Mouse (Mus musculus): ENCODE measurements at regions not wholly inside any gene's neighbourhood (a gene's known extent, or its start where the extent isn't known, plus 50 kb on each side); places are given as distances from the start of the nearest gene placed in this dataset.

- DNase-seq, result no peak
These were observed 51.8 kb downstream of the Calml3 start for GRCm38 (mm10) chr13:3752334-3752733.

DNA sequence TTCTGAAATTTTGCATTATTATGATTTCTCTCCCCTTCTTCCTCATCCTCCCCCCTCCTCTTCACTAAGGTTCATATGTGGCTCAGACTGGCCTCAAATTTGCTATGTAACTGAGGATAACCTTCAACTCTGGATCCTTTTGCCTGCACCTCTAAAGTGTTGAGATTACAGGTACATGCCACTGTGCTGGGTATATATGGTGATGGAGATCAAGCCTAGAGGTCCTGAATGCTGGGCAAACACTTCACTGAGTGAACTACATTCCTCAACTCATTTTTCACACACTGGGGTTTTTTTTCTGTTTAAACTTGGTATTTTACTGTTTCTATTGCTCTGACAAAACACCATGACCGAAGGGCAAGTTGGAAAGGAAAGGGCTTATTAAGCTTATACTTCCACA lies 52.9 kb downstream of the Calml3 start:
- no peak for DNase-seq

DNA sequence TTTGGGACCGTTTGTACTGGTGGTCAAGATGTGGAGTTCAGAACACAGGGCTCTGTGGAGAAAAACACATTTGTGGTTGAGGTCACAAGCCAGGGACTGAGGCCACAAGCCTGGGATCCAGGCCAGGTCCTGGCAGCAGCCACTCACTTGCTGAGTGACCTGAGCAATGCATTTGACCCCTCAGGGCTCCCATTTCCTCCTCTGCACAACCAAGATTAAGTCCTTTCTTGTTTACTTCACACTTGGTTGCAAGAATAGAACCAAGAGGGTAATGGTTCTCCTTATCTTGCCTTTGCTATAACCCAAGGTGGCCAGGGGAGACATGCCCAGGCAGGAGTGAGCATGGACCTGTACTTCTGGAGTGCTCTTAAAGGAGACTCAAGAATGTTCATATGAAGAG lies 53.4 kb downstream of the Calml3 start:
- peak; percentile 75 for DNase-seq

DNA sequence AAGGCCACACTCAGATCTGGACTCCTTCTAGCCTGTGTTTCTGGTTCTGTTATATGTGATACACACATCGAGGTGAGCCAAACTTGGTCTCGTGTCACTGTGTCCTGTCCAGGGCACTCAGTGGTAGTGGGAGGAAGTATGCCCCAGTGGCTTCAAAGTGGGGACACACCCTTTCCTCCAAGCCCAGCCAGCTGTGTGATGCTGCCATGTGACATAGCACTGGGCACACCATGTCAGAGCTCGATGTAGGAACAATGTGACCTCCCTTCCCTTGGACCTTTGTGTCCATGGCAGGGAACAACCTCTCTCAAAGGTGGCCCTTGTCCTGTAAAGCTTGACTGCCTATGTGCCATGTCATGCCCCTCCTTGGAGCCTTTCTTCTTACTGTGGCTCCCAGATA lies 54.5 kb downstream of the Calml3 start:
- DNase-seq, result peak; percentile 22

GRCm38 (mm10) chr13:3748859-3749258 lies 55.3 kb downstream of the Calml3 start:
- no peak for DNase-seq

DNA sequence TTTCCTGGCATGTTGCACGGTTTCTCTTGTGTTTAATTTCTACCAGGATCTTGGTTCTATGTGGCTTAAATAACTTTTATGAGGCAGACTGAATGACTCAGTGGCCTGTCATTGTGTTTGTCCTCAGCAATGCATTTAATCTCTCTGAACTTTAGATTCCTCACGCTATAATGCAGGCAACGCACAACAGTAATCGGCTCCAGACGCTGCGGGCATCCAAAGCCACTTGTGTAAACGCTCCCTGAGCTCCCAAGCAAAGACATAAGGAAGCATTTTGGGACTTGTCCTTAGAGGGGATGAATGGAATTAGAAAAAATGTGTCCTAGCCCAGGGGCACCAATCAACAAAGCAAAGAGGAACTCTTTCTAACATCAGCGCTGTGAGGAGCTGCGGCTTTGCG lies 57.6 kb downstream of the Calml3 start:
- DNase-seq, result no peak

- DNase-seq, result no peak
These were observed 59.2 kb downstream of the Calml3 start for GRCm38 (mm10) chr13:3744870-3745269.

DNA sequence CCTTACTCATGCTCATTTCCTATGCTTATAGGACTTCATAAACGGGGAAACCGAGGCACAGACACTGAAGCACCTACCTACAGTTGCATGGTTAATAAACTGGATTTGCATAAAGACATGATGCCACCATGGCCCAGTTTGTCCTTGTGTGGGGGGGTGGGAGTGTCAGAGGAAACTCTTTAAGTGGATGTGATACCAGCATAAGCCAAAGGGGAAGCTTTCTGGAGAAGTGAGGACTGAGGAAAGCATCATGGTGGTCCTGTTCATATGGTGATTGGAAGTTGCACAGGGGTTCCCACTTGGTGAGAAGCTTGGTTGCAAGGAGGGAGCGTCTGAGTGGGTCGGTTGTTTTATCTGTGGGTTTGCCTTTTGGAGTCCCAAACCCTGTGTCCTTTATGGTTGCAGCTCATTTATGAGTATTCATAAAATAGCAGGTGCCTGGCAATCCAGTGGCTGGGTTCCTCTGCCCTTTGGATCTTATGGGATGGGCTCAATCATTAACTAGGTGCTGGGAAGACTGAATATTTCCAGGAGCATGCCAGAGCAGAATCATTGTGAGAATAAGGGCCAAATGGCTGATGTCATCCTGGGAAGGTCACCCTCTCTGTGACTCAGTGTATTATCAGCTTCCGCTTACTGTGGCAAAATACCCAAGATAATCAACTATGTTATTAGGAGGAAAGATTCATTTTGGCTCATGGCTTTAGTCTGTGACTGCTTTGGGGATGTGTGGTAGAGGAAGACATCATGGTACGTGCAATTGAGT lies 60.2 kb downstream of the Calml3 start:
- DNase-seq, result peak; percentile 39

DNA sequence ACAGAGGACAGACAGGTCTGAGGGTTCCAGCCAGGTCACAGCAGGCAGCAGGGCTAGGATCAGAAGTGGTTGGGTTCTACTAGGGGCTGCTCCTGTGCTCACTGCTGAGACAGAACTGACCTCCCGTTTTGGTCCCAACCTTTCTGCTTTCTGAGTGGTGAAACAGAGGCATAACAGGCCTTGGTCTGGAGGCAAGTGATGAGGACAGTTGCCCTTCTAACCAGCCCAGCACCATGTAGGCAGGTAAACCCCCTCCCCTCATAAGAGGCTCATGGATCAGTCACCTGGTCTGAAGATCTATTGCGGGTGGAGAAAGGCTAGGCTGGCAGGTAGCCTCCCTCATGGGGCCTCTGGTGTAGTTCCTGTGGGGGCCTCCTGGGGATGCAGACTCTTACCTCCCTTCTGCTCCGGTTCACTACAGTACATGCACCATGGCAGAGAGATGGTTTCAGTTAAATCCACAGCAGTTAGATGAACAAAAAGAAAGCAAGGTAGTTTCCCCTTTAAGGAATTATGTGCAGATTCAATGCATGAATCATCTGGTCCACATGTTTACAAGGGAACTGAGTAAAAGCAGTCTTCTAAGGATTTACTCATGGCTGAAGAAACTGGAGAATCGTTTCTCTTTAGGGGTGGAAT lies 61.2 kb downstream of the Calml3 start:
- DNase-seq, result no peak

DNA sequence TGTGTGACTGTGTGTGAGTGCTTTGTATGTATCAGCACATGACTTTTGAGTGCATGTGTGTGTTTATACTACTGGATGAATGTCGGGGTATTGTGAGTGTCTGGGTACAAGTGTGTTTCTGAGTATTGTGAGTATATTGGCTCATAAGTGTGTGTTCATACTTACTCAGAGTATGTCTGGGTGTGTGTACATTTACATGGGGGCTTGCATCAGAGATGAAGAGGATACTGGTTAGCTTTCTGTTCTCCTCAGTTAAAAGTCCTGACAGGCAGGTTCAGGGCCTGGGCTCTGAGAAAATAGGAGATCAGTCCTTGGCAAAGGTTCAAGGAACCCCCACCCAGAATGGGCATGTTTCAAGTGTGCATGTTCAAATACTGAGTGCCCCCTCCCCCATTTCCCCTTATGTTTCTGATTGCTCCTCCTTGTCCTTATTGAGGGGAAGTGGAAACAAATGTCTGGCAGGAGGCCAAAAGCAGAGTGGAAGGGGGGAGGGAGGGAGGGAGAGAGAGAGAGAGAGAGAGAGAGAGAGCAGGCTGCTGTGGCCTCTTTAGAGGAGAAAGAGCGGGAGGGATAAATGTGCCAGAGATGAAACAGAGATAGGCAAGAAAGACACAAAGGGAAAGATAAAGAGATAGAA lies 61.9 kb downstream of the Calml3 start:
- DNase-seq, result peak; percentile 33

GRCm38 (mm10) chr13:3730699-3731021 lies 73.5 kb downstream of the Calml3 start:
- no peak for DNase-seq

GRCm38 (mm10) chr13:3729926-3730698 lies 74.0 kb downstream of the Calml3 start:
- DNase-seq, result no peak

DNA sequence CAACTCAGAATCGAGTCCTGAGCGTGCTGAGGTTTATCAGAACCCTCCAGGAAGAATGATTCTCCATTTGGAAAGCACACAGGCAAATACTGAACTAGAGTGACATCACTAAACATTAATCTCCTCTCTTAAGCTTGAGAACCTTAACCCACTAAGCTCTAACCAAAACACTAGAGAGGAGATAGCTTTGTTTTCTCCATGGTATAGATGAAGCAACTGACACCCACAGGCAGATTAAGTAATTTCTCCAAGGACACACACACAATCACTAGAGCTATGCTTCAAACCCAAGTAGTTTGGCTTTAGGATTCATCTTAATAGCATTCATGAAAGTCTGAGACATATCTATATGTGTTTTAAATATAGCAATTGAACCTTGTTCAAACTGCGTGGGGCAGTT lies 75.2 kb downstream of the Calml3 start:
- DNase-seq, result no peak

GRCm38 (mm10) chr13:3726331-3726781 lies 77.8 kb downstream of the Calml3 start:
- DNase-seq, result no peak

DNA sequence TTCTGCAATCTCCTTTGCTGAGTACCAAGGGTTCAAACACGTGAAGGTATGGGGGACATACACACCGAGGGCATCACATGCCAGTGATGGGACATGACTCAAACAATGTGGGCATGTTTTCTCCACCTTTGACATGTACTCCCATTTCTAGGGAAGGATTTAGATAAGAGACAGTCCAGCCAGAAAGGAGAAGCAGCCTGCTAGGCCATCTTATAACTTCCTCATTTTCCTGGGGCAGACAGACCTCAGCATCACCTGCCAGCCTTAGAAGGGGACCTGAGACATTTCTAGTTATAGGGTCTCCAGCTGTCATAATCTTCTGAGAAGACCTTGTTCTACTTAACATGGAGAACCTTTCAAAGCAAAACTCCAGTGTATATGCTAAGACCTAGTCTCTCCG lies 78.3 kb downstream of the Calml3 start:
- DNase-seq, result no peak

DNA sequence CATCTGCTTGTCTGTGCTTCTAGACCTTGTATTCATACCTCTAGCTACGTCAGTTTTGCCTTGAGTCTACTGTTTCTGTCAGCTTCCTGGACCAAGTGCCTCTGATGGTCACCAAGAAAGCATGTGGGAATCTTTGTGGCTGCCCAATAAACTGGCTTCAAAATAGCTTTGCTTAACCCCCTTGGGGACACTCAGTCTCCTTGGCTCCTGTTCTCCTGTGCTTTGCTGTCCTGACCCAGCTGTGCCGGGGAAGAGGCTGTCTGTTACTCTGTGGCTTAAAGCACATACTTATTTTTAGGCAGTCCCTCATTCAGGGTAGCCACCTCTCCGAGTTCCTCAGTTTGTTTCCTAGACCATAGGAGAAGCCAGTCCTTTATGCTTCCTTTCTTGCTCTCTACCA lies 79.8 kb downstream of the Calml3 start:
- DNase-seq, result no peak

DNA sequence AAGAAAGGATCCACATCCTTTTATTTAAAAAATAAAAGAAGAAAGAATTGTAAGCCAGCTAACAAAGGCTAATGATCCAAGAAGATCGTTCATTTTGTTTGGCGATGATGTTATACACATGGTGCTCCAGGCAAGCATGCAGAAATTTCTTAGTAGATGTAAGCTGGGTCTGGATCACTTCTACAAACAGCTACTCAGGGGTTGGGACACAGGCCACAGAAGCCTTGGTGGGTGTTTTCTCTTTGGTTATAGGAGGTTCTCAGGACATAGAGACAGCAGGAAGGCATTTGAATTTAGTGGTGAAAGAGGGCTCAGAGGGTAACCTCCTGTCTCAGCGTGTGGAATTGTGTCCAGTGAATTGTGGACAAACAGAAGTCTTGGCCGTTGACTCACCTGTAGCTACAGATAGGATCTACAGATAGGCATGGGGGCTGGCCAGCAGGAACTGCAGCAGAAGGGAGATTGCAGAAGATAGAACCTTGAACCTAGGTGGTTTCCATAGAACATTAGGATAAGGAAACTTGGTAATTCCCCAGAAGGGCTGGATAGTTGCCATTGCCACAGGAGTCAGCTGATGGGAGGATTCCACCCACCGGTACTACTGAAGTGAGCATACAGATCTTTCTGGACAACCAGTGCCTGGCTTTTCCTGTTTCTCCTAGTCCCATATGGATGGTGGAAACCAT lies 80.5 kb downstream of the Calml3 start:
- DNase-seq, result no peak

GRCm38 (mm10) chr13:3715019-3715418 lies 81.2 kb downstream of the Asb13 start:
- DNase-seq, result no peak

DNA sequence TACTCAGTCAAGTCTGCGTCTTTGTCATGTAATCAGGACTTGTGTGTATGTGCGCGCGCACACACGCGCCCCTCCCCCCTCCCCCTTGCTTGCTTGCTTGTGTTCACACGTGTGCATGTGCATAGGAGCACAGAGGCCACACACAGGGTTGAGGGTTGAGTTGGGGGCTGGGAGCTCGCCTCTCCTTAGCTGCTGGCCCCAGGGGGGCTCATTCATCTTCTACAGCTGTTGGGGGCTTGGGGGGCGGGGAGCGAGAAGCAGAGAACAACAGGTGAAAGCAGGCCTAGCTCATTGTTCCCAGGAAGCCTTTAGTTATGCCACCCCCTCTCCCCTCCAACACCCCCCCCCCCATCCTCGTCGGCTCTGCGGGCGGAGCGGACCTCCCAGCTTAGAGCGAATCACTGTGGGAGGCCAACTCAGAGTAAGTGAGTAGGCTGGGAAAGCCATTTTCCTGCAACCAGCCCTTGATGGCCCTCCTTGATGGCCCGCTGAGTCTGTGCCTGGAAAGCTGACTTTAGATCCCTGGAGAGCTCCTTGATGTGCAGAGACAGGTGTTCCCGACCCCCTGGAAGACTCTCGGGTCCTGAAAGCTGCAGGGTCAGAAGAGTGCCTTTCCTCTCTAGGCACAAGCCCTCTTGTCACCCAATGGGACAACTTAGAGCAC lies 78.8 kb downstream of the Asb13 start:
- DNase-seq, result no peak

DNA sequence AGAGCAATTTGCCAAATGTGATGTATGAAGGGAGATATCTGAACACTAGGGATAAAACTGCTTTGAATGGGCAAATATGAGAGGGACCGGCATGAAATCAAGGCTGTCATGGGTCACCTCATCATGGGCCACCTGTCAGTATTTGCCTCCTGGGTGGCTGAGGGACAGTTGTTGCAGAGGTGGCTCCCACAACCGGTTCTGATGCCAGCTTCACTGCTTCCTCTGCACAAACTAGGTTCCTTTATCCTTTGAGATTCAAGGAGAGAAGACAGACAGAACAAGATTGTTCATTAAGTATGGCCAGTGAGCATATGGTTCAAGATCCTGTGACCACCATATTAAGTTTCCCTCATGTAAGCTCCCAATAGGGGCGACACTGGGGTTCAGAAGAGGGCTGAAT lies 78.3 kb downstream of the Asb13 start:
- no peak for DNase-seq

GRCm38 (mm10) chr13:3709982-3710618 lies 76.3 kb downstream of the Asb13 start:
- no peak for DNase-seq
